Comparison of ENCODE assay signal across 8 mouse cellular contexts in genomic region chr2:24918930-24919838, GRCm38 (mm10). TPM values are rescaled to one million over a fixed set of nuclear protein-coding genes. Genes with fewer than 3 reads are reported as not detected.
DNase-seq lines count a peak whose midpoint lies in the region; ATAC-seq lines count a peak whose summit lies in the region.

Ehmt1 (minus strand) TSS chr2:24919614.

- peak; percentile 97 for ATAC-seq in hindbrain, embryonic 15.5 days (ENCODE audit: low FRiP score, low read depth)

- DNase-seq in R1 (ENCODE audit: low read depth, low spot score): peak; percentile 90
- peak; percentile 97 to 98 for DNase-seq in cerebellum, postnatal 25 days
- DNase-seq in frontal cortex, postnatal 36 days (ENCODE audit: low spot score in 2 of 2): peak; percentile 93 to 94
- peak; percentile 92 for DNase-seq in left cerebral cortex, adult 11 months (ENCODE audit: low spot score)
- peak; percentile 96 to 97 for DNase-seq in lung, postnatal 4 days
- DNase-seq in retina, postnatal 7 days (ENCODE audit: low read depth, low spot score): peak; percentile 91
- peak; percentile 94 for DNase-seq in urinary bladder, adult 2 months (ENCODE audit: low spot score)

- peak within 1 kb of the TSS; percentile 88 for H3K9ac ChIP-seq in hindbrain, embryonic 15.5 days

- WGBS in hindbrain, embryonic 15.5 days: under 1% methylated on average over 96 of the region's 112 CpGs

- peak within 1 kb of the TSS; percentile 63 for H3K4me2 ChIP-seq in hindbrain, embryonic 15.5 days

- no peaks in the 10 kb centered on the region for H3K9me3 ChIP-seq in hindbrain, embryonic 15.5 days

- peak within 1 kb of the TSS; percentile 94 for H3K27ac ChIP-seq in hindbrain, embryonic 15.5 days (replicated peaks)

- peaks cover 19% of the 10 kb centered on the region for H3K4me1 ChIP-seq in hindbrain, embryonic 15.5 days (replicated peaks)

- H3K4me3 ChIP-seq in hindbrain, embryonic 15.5 days: peak within 1 kb of the TSS; percentile 93

- H3K36me3 ChIP-seq in hindbrain, embryonic 15.5 days: no peaks in the 10 kb centered on the region

- no peaks in the 10 kb centered on the region for H3K27me3 ChIP-seq in hindbrain, embryonic 15.5 days

RNA-seq across cellular contexts. Expression of gene Ehmt1, which starts in this region (rescaled TPM):
- 89.4 and 90.3 TPM in 2 replicates for polyA plus RNA-seq in hindbrain, embryonic 15.5 days (2015; fragmentation: Nextera tagmentation; extraction: Ambion mirVana)
- 47.7 and 52.6 TPM in 2 replicates for polyA plus RNA-seq in urinary bladder, adult 2 months (2012; rRNA removed)

Comparison
In these comparisons a context has a peak if more than half of its experiments do, and no peak if none do; other contexts are left out.
1. Peak in every context shown above with its lines: DNase-seq, ATAC-seq, H3K4me3 ChIP-seq and H3K27ac ChIP-seq.